Mouse (Mus musculus): Measurements from ENCODE around the gene Maea.

DNA sequence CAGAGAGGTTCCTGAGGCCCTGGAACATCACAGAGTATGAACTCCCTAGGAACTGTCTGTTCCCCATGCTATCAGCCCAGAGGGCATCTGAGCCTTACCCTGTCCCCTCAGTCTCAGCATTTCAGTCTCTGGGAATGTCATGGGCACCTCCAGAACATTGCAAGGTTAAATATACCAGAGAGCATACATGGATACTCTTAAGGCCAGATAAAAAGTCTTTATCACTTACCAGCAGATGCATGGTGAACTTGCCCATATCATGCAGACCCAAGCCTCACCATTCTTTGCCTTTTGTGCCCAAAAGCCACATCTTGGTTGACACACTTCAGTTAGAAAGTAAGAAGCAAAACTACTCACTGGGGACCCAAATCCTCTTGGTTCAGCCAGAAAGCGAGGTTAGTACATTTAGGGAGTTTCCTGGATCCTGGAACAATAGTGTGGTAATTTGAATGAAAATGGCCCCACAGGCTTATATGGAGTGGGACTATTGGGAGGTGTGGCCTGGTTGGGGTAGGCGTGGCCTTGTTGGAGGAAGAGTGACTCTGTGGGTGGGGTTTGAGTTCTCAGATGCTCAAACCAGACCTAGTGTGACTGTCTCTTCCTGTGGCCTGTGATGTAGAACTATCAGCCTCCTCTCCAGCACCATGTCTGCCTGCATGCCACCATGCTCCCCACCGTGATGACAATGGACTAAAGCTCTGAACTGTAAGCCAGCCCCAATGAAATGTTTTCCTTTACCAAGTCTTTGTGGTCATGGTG lies 24.4 kb upstream of the Maea start:
- TF ChIP-seq MAFK (IDR thresholded peaks at IDR 0.05; ENCODE audit: insufficient read depth, low read depth, low read length) (no peak), ZNF384 (IDR thresholded peaks at IDR 0.05; ENCODE audit: low read depth, low read length) (no peak)

Measured in ES-E14 (cell line).